Mouse (Mus musculus) liver, embryonic 14.5 days (tissue): ENCODE results near the gene Gna12.

Experiments
- CTCF ChIP-seq: IDR thresholded peaks from 2 replicates; pipeline ENCODE4 v1.5.1; 2016; ENCODE audit warnings: antibody characterized with exemption, low read depth, control low read depth
- EP300 ChIP-seq: IDR thresholded peaks from 2 replicates; pipeline ENCODE4 v1.6.1; 2016; ENCODE audit warnings: antibody characterized with exemption, low read depth

DNA sequence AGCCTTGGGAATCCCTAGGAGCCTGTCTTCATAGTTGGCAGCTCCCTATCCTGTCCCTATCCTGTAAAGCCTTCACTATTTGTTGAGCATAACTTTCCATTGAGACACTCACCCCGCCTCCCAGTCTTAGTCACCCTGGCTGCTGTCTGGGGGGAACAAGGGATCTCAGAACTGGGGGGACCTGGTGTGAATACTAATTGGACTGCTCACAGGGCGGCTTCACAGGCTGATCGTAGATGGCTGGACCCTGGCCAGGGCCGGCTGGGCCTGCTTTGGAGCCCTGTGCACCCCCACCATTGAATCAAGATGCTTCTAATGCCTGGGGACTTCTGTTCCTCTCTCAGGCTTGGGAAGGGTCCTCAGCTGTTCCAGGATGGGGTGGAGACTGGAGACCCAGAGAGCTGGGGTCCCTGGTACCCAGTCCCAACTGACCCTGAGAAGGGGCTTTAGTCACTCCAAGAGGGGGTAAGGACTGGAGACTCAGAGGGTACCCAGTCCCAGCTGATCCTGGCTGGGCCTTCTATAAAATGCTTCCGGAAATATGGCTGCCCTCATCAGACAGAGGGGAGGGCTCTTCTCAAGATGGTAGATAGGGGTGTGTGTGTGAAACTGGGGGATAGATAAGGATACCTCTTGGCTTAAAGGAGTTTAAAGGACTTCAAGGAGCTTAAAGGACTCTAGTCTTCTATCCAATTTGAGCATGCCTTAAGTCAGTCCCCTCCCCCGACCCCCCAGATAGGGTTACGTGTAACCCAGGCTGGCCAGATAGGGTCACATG is 104.0 kb downstream of the Gna12 start:
- TF ChIP-seq CTCF = no peak
- TF ChIP-seq EP300 = no peak
